ENCODE assay signal across 8 mouse cellular contexts in the genomic region with DNA sequence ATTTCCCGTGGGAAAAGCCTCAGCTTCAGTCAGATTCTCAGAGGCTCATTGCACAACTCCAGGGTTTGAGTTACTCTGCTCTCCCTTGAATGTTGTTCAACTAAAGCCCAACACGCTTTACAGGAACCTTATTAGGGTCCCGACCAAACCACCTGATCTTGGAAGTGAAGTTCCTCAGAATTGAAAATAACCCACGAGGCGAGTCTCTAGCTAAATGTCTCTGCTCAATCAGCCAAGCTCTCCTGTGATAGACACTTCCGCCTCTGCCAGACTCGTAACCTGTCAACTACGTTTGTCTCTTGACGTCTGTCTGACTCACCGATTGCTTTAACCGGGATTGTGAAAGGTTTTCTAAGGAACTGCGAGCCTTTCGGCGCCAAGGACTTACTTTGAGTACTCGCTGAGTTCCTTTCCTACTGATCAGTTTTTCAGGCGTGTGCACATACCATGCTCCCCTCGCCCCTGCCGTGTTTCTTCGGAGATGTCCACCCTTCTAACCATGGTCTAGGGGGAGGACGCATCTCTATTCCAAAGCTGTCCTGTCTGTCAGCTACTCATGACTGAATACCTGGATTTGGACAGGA. TPM values are rescaled to one million over a fixed set of nuclear protein-coding genes. Genes with fewer than 3 reads are reported as not detected.
DNase-seq lines count a peak whose midpoint lies in the region; ATAC-seq lines count a peak whose summit lies in the region.

No protein-coding gene starts in this region.

- H3K9ac ChIP-seq in hindbrain, embryonic 11.5 days (ENCODE audit: low read depth, low read length), result peak overlapping the region; percentile 46
- peak overlapping the region; percentile 76 for H3K9ac ChIP-seq in liver, embryonic 12.5 days

- peak; percentile 51 for DNase-seq in kidney, adult 9 months
- DNase-seq in kidney, adult 18-20 months, result no peak
- peak; percentile 78 for DNase-seq in T-cell, adult 2 months (ENCODE audit: low spot score)
- DNase-seq in fat pad, adult 2 months (ENCODE audit: extremely low read depth, low read depth, low spot score), result peak; percentile 85
- DNase-seq in hindbrain, embryonic 11.5 days (ENCODE audit: low spot score), result no peak
- DNase-seq in monocyte, adult 2 months (ENCODE audit: low read depth in 1 of 2, low spot score in 2 of 2), result peak; percentile 53 to 57
- no peak for DNase-seq in cerebellum, adult 9-10 months

- H3K36me3 ChIP-seq in hindbrain, embryonic 11.5 days (ENCODE audit: control insufficient read depth, insufficient read depth, low read length), result no peaks in the 10 kb centered on the region
- H3K36me3 ChIP-seq in liver, embryonic 12.5 days, result no peaks in the 10 kb centered on the region

- no peak overlapping the region for H3K27ac ChIP-seq in hindbrain, embryonic 11.5 days (ENCODE audit: low read depth, low read length)
- peak overlapping the region; percentile 96 for H3K27ac ChIP-seq in liver, embryonic 12.5 days

- H3K4me1 ChIP-seq in hindbrain, embryonic 11.5 days (replicated peaks; ENCODE audit: control insufficient read depth, insufficient read depth, low read length), result no peaks in the 10 kb centered on the region
- peaks cover 36% of the 10 kb centered on the region for H3K4me1 ChIP-seq in liver, embryonic 12.5 days

- no peaks in the 10 kb centered on the region for H3K27me3 ChIP-seq in hindbrain, embryonic 11.5 days (ENCODE audit: control insufficient read depth, insufficient read depth, low read length)
- H3K27me3 ChIP-seq in liver, embryonic 12.5 days (replicated peaks), result no peaks in the 10 kb centered on the region

- WGBS in hindbrain, embryonic 11.5 days, result 3% methylated on average over 20 of the region's 20 CpGs
- WGBS in liver, embryonic 12.5 days (ENCODE audit: insufficient replicate concordance), result under 1% methylated on average over 20 of the region's 20 CpGs

- ATAC-seq in hindbrain, embryonic 11.5 days (ENCODE audit: low FRiP score), result no peak
- ATAC-seq in liver, embryonic 12.5 days, result peak; percentile 65

- peak overlapping the region; percentile 91 for H3K4me2 ChIP-seq in hindbrain, embryonic 11.5 days (replicated peaks; ENCODE audit: low read depth, low read length)
- peak overlapping the region; percentile 93 for H3K4me2 ChIP-seq in liver, embryonic 12.5 days

- peak overlapping the region; percentile 80 for H3K4me3 ChIP-seq in hindbrain, embryonic 11.5 days (ENCODE audit: low read depth, low read length)
- peak overlapping the region; percentile 85 for H3K4me3 ChIP-seq in liver, embryonic 12.5 days

- H3K9me3 ChIP-seq in hindbrain, embryonic 11.5 days (ENCODE audit: control insufficient read depth, low read length), result no peaks in the 10 kb centered on the region
- no peaks in the 10 kb centered on the region for H3K9me3 ChIP-seq in liver, embryonic 12.5 days (replicated peaks)

RNA-seq across cellular contexts. Expression of a gene that starts 0.6 kb away (rescaled TPM):
- polyA plus RNA-seq in hindbrain, embryonic 11.5 days (2014; fragmentation: Nextera tagmentation; extraction: Ambion mirVana), result 10.6 and 15.2 TPM in 2 replicates
- 7.5 and 8.9 TPM in 2 replicates for polyA plus RNA-seq in liver, embryonic 12.5 days (2016; fragmentation: Nextera tagmentation; extraction: Ambion mirVana)

RNA-seq across cellular contexts. Expression of a gene that starts 18.3 kb away (rescaled TPM):
- polyA plus RNA-seq in hindbrain, embryonic 11.5 days (2014; fragmentation: Nextera tagmentation; extraction: Ambion mirVana), result 82.7 and 87.7 TPM in 2 replicates
- polyA plus RNA-seq in liver, embryonic 12.5 days (2016; fragmentation: Nextera tagmentation; extraction: Ambion mirVana), result 43.6 and 44.3 TPM in 2 replicates

Comparison
In these comparisons a context has a peak if more than half of its experiments do, and no peak if none do; other contexts are left out.
1. DNase-seq: peak in kidney, adult 9 months (single experiment), T-cell, adult 2 months (single experiment), fat pad, adult 2 months (single experiment) and monocyte, adult 2 months (2 of 2); none in kidney, adult 18-20 months (single experiment), hindbrain, embryonic 11.5 days (single experiment) and cerebellum, adult 9-10 months (single experiment).